Mouse (Mus musculus): Measurements from ENCODE around the gene Ccr10.
"Not testable (repeated sequence)": the region's sequence is repeated elsewhere in the genome, so short reads cannot be mapped to it uniquely, and the experiment has no call there.

Ccr10 gene

GRCm38 (mm10) chr11:101171721-101172433, 3.4 kb downstream of the Ccr10 start:
- DNase-seq (ENCODE audit: low spot score in 2 of 2): peak in 1 of 2 experiments; percentile 68

GRCm38 (mm10) chr11:101170811-101171610, 4.2 kb downstream of the Ccr10 start, which contains the start of gene Plekhh3:
TSS of gene Plekhh3 (minus strand) at chr11:101171351.
- DNase-seq (ENCODE audit: low spot score in 2 of 2): peak; percentile 95

DNA sequence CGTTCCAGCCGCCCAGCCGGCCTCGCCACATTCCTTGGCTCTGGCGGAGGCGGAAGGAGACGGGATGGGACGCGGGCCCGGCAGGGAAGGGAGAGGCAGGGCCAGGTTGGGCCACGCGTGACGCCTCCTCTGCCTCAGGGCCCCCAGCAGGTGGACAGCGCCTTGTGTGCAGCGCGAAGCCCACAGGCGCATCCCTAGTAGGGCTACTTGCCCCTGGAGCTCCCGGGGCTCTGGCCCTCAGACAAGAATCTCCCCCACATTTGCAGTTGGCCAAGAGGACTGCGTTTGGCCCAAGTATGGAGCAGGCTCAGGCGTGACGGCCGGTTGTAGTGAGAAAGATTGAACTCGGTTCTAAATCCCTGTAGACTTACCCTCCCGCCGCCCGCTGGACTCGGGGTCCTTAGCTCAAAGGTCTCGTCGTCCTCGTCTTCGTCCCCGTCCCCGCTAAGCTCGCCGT, 4.9 kb downstream of the Ccr10 start, which contains the start of gene Cntnap1:
Gene Cntnap1, plus strand, starts transcription at position 170 of the 457 bp plus-strand sequence.
- no peak for DNase-seq (ENCODE audit: low spot score in 2 of 2)

GRCm38 (mm10) chr11:101169301-101170107, 5.7 kb downstream of the Ccr10 start:
- DNase-seq (ENCODE audit: low spot score in 2 of 2): no peak

- DNase-seq (ENCODE audit: low spot score in 2 of 2): no peak
These were observed 6.8 kb downstream of the Ccr10 start for GRCm38 (mm10) chr11:101168301-101168980.

GRCm38 (mm10) chr11:101167963-101168300, 7.3 kb downstream of the Ccr10 start:
- DNase-seq (ENCODE audit: low spot score in 2 of 2): no peak

DNA sequence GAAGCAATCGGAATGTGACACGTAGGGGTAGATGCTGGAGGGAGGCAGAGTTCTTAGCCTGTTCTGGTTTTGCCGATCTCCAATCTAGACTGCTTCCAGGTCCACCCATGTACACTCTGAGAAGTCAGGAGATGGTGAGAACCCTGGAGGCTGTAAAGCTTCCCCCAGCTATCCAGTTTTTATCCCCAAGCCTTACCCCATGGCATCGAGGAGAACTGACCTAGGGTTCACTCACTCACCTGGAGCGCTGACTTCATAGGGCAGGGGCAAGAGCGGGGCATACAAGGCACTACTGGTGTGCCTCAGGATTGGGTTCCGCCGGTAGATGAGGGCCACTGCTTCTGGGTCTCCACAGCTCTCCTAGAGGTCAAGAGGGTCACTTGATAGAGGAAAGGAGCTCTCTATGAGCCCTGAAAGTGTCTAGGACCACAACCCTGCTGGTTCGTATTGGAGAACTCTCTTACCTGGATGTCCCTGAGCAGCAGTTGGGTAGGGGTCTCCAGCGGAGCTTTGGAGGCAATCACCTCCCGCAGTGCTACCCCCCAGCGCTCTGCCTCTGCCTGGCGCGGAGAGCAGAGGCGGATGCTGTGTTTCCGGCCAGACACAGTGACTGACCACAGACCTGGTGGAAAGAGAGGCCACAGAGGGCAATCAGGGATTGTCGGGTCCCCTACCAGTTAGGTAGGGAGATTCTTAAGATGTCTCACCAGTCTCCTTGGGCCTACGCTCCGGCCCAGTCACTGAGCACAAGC, 7.9 kb downstream of the Ccr10 start:
- DNase-seq (ENCODE audit: low spot score in 2 of 2): no peak

DNA sequence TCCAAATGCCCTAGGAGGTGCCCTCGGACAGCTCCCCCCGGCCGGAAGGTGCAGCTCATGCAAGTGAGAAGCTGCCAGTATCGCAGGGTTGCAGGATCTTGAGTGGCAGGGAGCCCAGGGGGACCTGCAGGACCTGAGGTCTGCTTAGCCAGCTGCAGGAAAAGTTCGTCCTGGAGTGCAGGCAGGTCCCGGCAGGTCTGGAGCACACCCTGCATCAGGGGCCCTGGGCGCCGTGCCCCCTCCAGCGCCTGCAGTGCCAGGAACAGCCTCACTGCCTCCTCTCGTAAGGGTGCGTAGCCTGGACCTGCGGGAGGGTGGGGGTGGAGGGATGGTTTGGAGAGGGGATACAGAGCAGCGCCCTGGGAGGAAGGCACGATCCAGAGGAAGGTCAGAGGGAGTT, 8.9 kb downstream of the Ccr10 start:
- no peak for DNase-seq (ENCODE audit: low spot score in 2 of 2)

GRCm38 (mm10) chr11:101164677-101165580, 10.3 kb downstream of the Ccr10 start:
- no peak for DNase-seq (ENCODE audit: low spot score in 2 of 2)

GRCm38 (mm10) chr11:101164351-101164665, 10.9 kb downstream of the Ccr10 start:
- no peak for DNase-seq (ENCODE audit: low spot score in 2 of 2)

GRCm38 (mm10) chr11:101163476-101164350, 11.5 kb downstream of the Ccr10 start:
- no peak for DNase-seq (ENCODE audit: low spot score in 2 of 2)

DNA sequence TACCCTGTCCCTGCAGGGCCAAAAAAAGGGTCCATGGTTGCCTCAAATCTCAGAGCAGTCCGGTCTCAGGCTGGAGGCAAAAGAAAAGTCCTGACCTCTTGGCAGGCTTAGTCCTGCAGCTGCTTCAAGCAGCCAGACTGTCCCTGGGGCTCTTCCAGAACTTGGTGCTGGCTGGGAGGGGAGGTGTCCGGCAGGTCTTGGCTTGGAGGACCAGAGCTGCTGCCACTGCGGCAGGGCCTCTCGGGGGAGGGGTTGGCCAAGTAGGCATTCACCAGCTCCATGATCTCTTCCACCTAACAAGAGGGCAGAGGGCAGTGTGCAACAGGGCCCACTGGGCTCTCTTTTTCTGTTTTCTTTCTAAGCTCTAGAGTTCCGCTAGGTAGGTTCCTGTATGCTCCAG, 12.5 kb downstream of the Ccr10 start:
- DNase-seq (ENCODE audit: low spot score in 2 of 2): no peak

DNA sequence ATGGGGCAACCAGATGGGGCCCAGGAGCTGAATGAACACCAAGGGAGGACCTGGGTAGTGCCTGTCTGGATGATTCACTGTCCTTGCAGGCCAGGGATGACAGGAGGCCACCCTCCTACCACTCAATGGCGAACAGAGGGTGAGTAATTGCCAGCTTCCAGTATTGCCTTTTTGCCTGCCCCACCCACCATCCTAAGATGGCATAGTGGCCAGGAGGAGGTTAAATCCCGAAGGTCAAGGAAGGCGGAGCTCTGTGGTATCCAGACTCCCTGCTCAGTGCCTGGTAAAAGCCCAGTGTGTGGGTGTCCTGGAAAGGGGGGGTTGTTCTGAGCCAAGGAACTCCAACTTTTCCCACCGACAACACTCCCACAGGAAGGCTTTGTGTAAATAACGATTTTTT, 12.9 kb downstream of the Ccr10 start:
- no peak for DNase-seq (ENCODE audit: low spot score in 2 of 2)

DNA sequence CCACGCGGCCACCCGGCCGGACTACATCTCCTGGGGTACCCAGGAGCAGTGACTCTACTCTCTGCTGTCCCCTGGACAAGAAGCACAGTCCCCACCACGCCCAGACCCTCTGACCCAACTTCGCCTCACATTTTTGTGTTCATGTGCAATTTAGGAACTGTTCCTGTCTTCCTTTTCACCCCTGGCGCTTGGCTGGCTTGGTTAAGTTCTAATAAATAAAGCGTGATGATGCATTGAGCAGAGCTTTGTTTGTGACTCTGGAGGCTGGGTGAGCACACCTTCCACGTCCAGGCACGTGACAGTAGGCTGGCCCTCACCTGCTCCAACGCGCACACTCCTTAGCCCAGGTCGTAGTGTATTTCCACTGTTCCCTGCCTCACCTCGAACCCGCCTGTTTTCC, 13.7 kb downstream of the Ccr10 start:
- DNase-seq (ENCODE audit: low spot score in 2 of 2): no peak

- DNase-seq (ENCODE audit: low spot score in 2 of 2): not testable (repeated sequence)
These were observed 14.2 kb downstream of the Ccr10 start for GRCm38 (mm10) chr11:101160981-101161505.

DNA sequence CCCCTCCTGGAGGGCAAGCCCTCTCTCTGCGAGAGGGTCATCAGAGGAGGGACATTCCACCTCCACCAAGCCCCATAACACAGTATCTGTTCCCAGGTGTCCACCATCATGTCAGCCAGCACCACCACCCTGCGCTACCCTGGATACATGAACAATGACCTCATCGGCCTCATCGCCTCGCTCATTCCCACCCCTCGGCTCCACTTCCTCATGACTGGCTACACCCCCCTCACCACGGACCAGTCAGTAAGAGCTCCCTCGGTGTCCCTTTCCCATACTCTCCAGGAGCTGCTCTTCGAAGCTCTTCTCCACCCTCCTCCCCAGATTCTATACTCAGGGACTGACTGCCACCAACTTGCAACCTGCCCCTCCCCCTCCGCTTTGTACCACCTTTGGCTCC, 15.1 kb downstream of the Ccr10 start:
- DNase-seq (ENCODE audit: low spot score in 2 of 2): not testable (repeated sequence)

DNA sequence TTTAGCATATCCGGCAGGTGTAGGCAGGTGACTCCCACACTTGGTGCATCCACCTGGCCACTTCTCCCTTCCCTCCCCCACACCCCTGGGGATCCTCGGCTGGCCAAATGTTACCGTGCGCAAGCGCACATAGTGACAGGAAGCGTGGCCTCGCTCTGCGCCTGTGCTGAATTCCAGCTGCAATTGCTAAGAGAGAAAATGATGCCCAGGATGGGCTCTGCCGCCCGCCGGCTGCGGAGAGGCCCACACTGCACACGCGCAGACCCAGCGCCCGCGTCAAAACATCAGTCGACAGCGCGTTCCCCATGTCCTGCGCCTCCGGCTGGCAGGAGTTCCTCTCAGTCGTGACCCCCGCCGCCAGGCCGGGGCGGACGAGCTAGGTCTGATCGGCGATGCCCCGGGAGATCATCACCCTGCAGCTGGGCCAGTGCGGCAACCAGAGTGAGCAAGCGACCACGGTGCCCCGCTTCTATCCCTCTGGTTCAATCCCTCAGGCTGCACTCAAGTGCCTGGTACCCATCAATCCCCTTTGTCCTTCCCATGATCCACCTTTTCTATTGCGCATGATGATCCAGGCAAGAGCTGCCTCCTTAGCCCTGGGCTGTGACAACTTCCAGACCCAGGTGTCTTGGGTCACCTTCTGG, 19.4 kb downstream of the Ccr10 start, which contains the start of gene Tubg2:
Gene Tubg2, plus strand, starts transcription at position 180 of the 644 bp plus-strand sequence.
- DNase-seq (ENCODE audit: low spot score in 2 of 2): peak; percentile 69 to 72

DNA sequence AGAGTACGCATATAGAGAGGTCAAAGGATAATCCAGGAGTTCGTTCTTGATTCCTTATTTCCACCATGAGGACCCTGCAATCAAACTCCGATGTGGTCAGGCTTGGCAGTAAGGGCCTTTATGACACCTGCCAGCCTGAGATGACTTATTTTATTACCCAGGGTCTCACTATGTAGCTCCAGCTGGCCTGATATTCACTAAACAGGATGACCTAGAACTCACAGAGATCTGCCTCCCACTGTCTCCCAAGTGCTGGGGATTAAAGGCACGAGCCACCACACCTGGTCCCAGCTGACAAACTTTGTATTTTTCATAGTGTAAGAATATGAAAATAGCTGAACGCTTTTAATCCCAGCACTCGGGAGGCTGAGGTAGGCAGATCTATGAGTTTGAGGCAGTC, 20.1 kb downstream of the Ccr10 start:
- DNase-seq (ENCODE audit: low spot score in 2 of 2): no peak

Measured in frontal cortex, postnatal 10 days (tissue).